Mouse (Mus musculus) heart, postnatal 0 days (tissue): Measurements from ENCODE around the gene Uqcr10.

Experiments
- CTCF ChIP-seq: IDR thresholded peaks from 2 replicates; pipeline ENCODE4 v1.5.1; 2016; ENCODE audit warnings: antibody characterized with exemption, control low read depth, low read depth
- EP300 ChIP-seq: IDR thresholded peaks from 2 replicates; pipeline ENCODE4 v1.6.1; 2016; ENCODE audit warnings: antibody characterized with exemption, low read depth

GRCm38 (mm10) chr11:4712822-4713221 lies 8.7 kb upstream of the Uqcr10 start:
- TF ChIP-seq CTCF = no peak
- no peak for TF ChIP-seq EP300
